Mouse (Mus musculus) megakaryocyte, embryonic 14.5 days (primary cell): Measurements from ENCODE around the gene Ubxn11.

Experiments
- FLI1 ChIP-seq: IDR thresholded peaks from 2 replicates; pipeline ENCODE4 v1.6.1; 2012; ENCODE audit warnings: low read length, inconsistent platforms, mixed read lengths
- GATA1 ChIP-seq: IDR thresholded peaks from 3 replicates; pipeline ENCODE4 v1.6.1; 2012; ENCODE audit warnings: mixed read lengths, low read length, inconsistent platforms, borderline replicate concordance

GRCm38 (mm10) chr4:134084999-134085398, 17.4 kb upstream of the Ubxn11 start:
- TF ChIP-seq GATA1 (no peak), FLI1 (no peak)
